Mouse (Mus musculus) kidney, embryonic 15.5 days (tissue): ENCODE measurements around the gene Shd. TPM values are rescaled to one million over a fixed set of nuclear protein-coding genes. Genes with fewer than 3 reads are reported as not detected.

ENCODE experiments used
- ATAC-seq: fragments of 200-750 bp; cut with Nextera tagmentation; replicated peaks from 2 replicates; pipeline ENCODE4 v1.8.0; 2017; ENCODE audit warnings: moderate TSS enrichment; ENCODE audit not compliant: low FRiP score
- H3K27ac ChIP-seq: fragments of 300-500 bp; sonication (generic); 2 replicates; pipeline ENCODE4 v1.5.1; 2015; ENCODE audit warnings: mild to moderate bottlenecking, inconsistent platforms
- H3K27me3 ChIP-seq: fragments of 300-500 bp; sonication (generic); 2 replicates; pipeline ENCODE4 v1.6.1; 2015; ENCODE audit warnings: inconsistent platforms
- H3K36me3 ChIP-seq: fragments of 300-500 bp; sonication (generic); 2 replicates; pipeline ENCODE4 v1.6.1; 2015; ENCODE audit warnings: inconsistent platforms
- H3K4me1 ChIP-seq: fragments of 300-500 bp; sonication (generic); 2 replicates; pipeline ENCODE4 v1.6.1; 2015; ENCODE audit warnings: inconsistent platforms
- H3K4me2 ChIP-seq: fragments of 300-500 bp; sonication (generic); 2 replicates; pipeline ENCODE4 v1.6.1; 2015; ENCODE audit warnings: moderate library complexity, mild to moderate bottlenecking, inconsistent platforms
- H3K4me3 ChIP-seq: fragments of 300-500 bp; sonication (generic); replicated peaks from 2 replicates; pipeline ENCODE4 v1.5.1; 2015; ENCODE audit warnings: mild to moderate bottlenecking, inconsistent platforms
- H3K9ac ChIP-seq: fragments of 300-500 bp; sonication (generic); 2 replicates; pipeline ENCODE4 v1.6.1; 2015; ENCODE audit warnings: mild to moderate bottlenecking, inconsistent platforms
- H3K9me3 ChIP-seq: fragments of 300-500 bp; sonication (generic); replicated peaks from 2 replicates; pipeline ENCODE4 v1.6.1; 2016; ENCODE audit warnings: inconsistent platforms
- WGBS: fragments of 180-500 bp; shearing (Covaris S2); methylation state at CpG from one replicate; pipeline ENCODE4 v1.1.7; 2015; ENCODE audit warnings: mixed read lengths; 5-methylcytosine and 5-hydroxymethylcytosine counted together
- polyA plus RNA-seq: library from polyadenylated mRNA; unstranded; fragments of >200 nt; fragmentation: Nextera tagmentation; extraction: Ambion mirVana; gene quantifications from 2 replicates; pipeline ENCODE4 v1.2.1, GENCODE M21; 2015

Gene Shd
- polyA plus RNA-seq, 1 experiment from 2014 or later: 28.8 TPM

GRCm38 (mm10) chr17:56022989-56023290 lies 52.7 kb downstream of the Shd start:
- Histone ChIP-seq H3K9ac (no peak overlapping the region), H3K4me3 (no peak overlapping the region), H3K4me2 (no peak overlapping the region), H3K27me3 (no peaks in the 10 kb centered on the region), H3K36me3 (peaks cover 45% of the 10 kb centered on the region), H3K4me1 (peaks cover 48% of the 10 kb centered on the region), H3K27ac (no peak overlapping the region), H3K9me3 (no peaks in the 10 kb centered on the region)
- WGBS: 67% methylated on average over 4 of the region's 4 CpGs
- ATAC-seq: no peak

DNA sequence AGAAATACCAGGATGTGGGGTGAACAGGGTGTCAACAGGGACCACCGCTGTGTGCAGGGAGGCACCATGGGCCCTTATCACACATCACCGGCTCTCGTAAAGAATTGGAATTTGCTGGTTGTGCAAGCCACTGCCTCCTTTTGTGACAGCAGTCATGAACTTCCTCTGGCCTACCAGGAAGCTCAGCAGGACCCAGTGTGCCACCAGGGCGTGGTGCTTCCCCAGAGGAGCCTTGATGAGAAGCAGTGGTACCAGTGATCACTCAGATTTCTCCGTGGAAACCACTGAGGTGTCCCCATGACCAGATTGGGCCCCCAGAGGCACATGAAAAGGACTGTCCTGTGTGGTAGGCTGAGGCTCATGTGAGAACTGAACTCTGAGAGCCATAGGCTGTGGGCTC lies 53.1 kb downstream of the Shd start:
- no peaks in the 10 kb centered on the region for H3K27me3 ChIP-seq
- H3K36me3 ChIP-seq: peaks cover 45% of the 10 kb centered on the region
- WGBS: 65% methylated on average over 5 of the region's 5 CpGs
- H3K27ac ChIP-seq: no peak overlapping the region
- no peak for ATAC-seq
- H3K4me3 ChIP-seq: no peak overlapping the region
- H3K9ac ChIP-seq: no peak overlapping the region
- no peaks in the 10 kb centered on the region for H3K9me3 ChIP-seq
- no peak overlapping the region for H3K4me2 ChIP-seq
- H3K4me1 ChIP-seq: peaks cover 50% of the 10 kb centered on the region

GRCm38 (mm10) chr17:56024476-56024875 lies 54.2 kb downstream of the Shd start:
- no peak overlapping the region for H3K27ac ChIP-seq
- no peak overlapping the region for H3K4me2 ChIP-seq
- no peaks in the 10 kb centered on the region for H3K9me3 ChIP-seq
- no peaks in the 10 kb centered on the region for H3K27me3 ChIP-seq
- H3K4me3 ChIP-seq: no peak overlapping the region
- H3K9ac ChIP-seq: no peak overlapping the region
- H3K36me3 ChIP-seq: peaks cover 45% of the 10 kb centered on the region
- ATAC-seq: no peak
- 56% methylated on average over 2 of the region's 2 CpGs for whole genome bisulfite sequencing
- peaks cover 50% of the 10 kb centered on the region for H3K4me1 ChIP-seq

DNA sequence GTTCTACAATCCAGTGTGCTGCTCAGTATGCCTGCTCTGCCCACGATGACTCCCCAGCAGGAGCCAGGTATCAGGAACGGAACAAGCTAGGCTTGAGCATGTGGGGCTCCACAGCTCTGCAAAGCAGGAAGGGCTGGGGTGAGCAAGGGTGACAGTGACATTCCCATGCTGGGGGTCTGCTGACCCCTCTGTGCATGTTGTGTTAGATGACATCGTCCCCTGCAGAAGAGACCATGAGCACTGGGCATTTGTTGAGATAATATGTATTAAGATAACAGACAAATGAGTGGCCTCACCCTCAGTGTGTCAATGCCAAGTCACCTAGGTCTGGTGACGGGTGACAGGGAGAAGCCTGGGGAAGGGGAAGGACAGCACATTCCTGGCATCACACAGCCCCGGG lies 54.7 kb downstream of the Shd start:
- peaks cover 50% of the 10 kb centered on the region for H3K4me1 ChIP-seq
- H3K27ac ChIP-seq: no peak overlapping the region
- H3K9me3 ChIP-seq: no peaks in the 10 kb centered on the region
- WGBS: 74% methylated on average over 5 of the region's 5 CpGs
- H3K4me2 ChIP-seq: no peak overlapping the region
- ATAC-seq: no peak
- H3K9ac ChIP-seq: no peak overlapping the region
- no peaks in the 10 kb centered on the region for H3K27me3 ChIP-seq
- H3K4me3 ChIP-seq: no peak overlapping the region
- H3K36me3 ChIP-seq: peaks cover 45% of the 10 kb centered on the region

Other genes starting within 250 kb of the Shd start
- gene Adgre4, start 220.5 kb upstream of the Shd start, polyA plus RNA-seq: 0.44 and 0.55 TPM in 2 replicates
- gene Zfp119a, start 91.5 kb upstream of the Shd start, polyA plus RNA-seq: 9.1 and 11.6 TPM in 2 replicates
- gene Zfp959, start 78.4 kb upstream of the Shd start, polyA plus RNA-seq: 16.0 and 16.8 TPM in 2 replicates
- 5.5 and 5.7 TPM in 2 replicates for gene Zfp119b, start 21.0 kb upstream of the Shd start, polyA plus RNA-seq
- gene Ebi3, start 17.8 kb upstream of the Shd start, polyA plus RNA-seq: 1.8 and 2.4 TPM in 2 replicates
- 27.4 and 27.5 TPM in 2 replicates for gene Yju2, start 11.4 kb upstream of the Shd start, polyA plus RNA-seq
- gene Fsd1, start 16.0 kb downstream of the Shd start, polyA plus RNA-seq: 19.7 and 21.7 TPM in 2 replicates
- 14.5 and 15.5 TPM in 2 replicates for gene Stap2, start 35.1 kb downstream of the Shd start, polyA plus RNA-seq
- 97.4 and 103 TPM in 2 replicates for gene Mpnd, start 35.2 kb downstream of the Shd start, polyA plus RNA-seq
- gene Sh3gl1, start 66.2 kb downstream of the Shd start, polyA plus RNA-seq: 168 and 175 TPM in 2 replicates
- gene Chaf1a, start 70.0 kb downstream of the Shd start, polyA plus RNA-seq: 26.9 and 30.8 TPM in 2 replicates
- 42.2 and 45.6 TPM in 2 replicates for gene Ubxn6, start 104.6 kb downstream of the Shd start, polyA plus RNA-seq
- gene Hdgfl2, start 109.2 kb downstream of the Shd start, polyA plus RNA-seq: 123 and 141 TPM in 2 replicates
- 0.08 and 0.12 TPM in 2 replicates for gene Plin4, start 139.3 kb downstream of the Shd start, polyA plus RNA-seq
- gene Plin5, start 147.1 kb downstream of the Shd start, polyA plus RNA-seq: 1.5 and 1.9 TPM in 2 replicates
- 0.39 and 0.53 TPM in 2 replicates for gene Lrg1, start 151.5 kb downstream of the Shd start, polyA plus RNA-seq
- gene Sema6b, start 169.9 kb downstream of the Shd start, polyA plus RNA-seq: 1.5 TPM in 2 replicates
- gene Tnfaip8l1, start 192.0 kb downstream of the Shd start, polyA plus RNA-seq: 11.6 and 11.9 TPM in 2 replicates
- gene Mydgf, start 213.5 kb downstream of the Shd start, polyA plus RNA-seq: 90.7 and 96.4 TPM in 2 replicates
- gene Dpp9, start 248.4 kb downstream of the Shd start, polyA plus RNA-seq: 38.9 and 43.8 TPM in 2 replicates